Comparison of ENCODE assay signal across 8 mouse cellular contexts in genomic region chr11:58977607-58978026, GRCm38 (mm10). TPM values are rescaled to one million over a fixed set of nuclear protein-coding genes. Genes with fewer than 3 reads are reported as not detected.
A peak's percentile ranks its signal among the peaks of the same experiment; 100 is the strongest.
DNase-seq lines count a peak whose midpoint lies in the region; ATAC-seq and TF ChIP-seq lines count a peak whose summit lies in the region.

No protein-coding gene starts in this region.

- peak overlapping the region; percentile 98 for H3K4me3 ChIP-seq in spleen, adult 2 months (ENCODE audit: extremely low read depth, insufficient read depth, insufficient read length)
- H3K4me3 ChIP-seq in limb, embryonic 12.5 days (replicated peaks), result peak overlapping the region; percentile 95

- H3K4me2 ChIP-seq in limb, embryonic 12.5 days, result peak overlapping the region; percentile 95

- no peak for ATAC-seq in limb, embryonic 12.5 days (ENCODE audit: insufficient number of reproducible peaks, insufficient read depth, low FRiP score, low TSS enrichment, low read depth)

- peak; percentile 2 for DNase-seq in adrenal gland, postnatal 25 days
- DNase-seq in adrenal gland, adult 8-10 months, result no peak
- DNase-seq in spleen, adult 2 months (ENCODE audit: low read depth in 1 of 2, low spot score in 2 of 2), result no peak
- no peak for DNase-seq in spleen, postnatal 36 days (ENCODE audit: low spot score in 2 of 2)
- peak; percentile 36 for DNase-seq in splenic B cell, adult 2 months (ENCODE audit: low read depth, low spot score)
- DNase-seq in right cerebral cortex, postnatal 14 days, result no peak
- no peak for DNase-seq in layer of hippocampus, adult 9-11 months

- no peaks in the 10 kb centered on the region for H3K9me3 ChIP-seq in limb, embryonic 12.5 days

- peaks cover under 1% of the 10 kb centered on the region; the same call in 1 of the 2 replicates for H3K36me3 ChIP-seq in spleen, adult 2 months (ENCODE audit: control insufficient read depth, insufficient read depth, low read length)
- peaks cover 18% of the 10 kb centered on the region for H3K36me3 ChIP-seq in limb, embryonic 12.5 days
- H3K36me3 ChIP-seq in splenic B cell, adult 2 months (ENCODE audit: control insufficient read depth, insufficient read depth, low read length, poor library complexity, severe bottlenecking), result no peaks in the 10 kb centered on the region; the same call in none of the 2 replicates

- H3K4me1 ChIP-seq in spleen, adult 2 months (ENCODE audit: control insufficient read depth, insufficient read depth, insufficient read length), result peaks cover 23% of the 10 kb centered on the region; the same call in 1 of the 2 replicates
- H3K4me1 ChIP-seq in limb, embryonic 12.5 days (replicated peaks), result peaks cover 35% of the 10 kb centered on the region

- TF ChIP-seq POLR2A in spleen, adult 2 months (IDR thresholded peaks at IDR 0.05; ENCODE audit: low read depth, low read length), result no peak

- no peak for TF ChIP-seq CTCF in spleen, adult 2 months (IDR thresholded peaks at IDR 0.05; ENCODE audit: extremely low read depth, insufficient read depth, insufficient read length, insufficient replicate concordance)

- H3K27ac ChIP-seq in spleen, adult 2 months (ENCODE audit: insufficient read depth, low read length), result peak overlapping the region; percentile 89
- H3K27ac ChIP-seq in limb, embryonic 12.5 days, result peak overlapping the region; percentile 72

- H3K27me3 ChIP-seq in spleen, adult 2 months (ENCODE audit: control insufficient read depth, insufficient read depth, low read length), result no peaks in the 10 kb centered on the region
- no peaks in the 10 kb centered on the region for H3K27me3 ChIP-seq in limb, embryonic 12.5 days
- H3K27me3 ChIP-seq in splenic B cell, adult 2 months (ENCODE audit: control insufficient read depth, insufficient read depth, low read length, poor library complexity, severe bottlenecking), result no peaks in the 10 kb centered on the region

- whole genome bisulfite sequencing in spleen, adult 2 months, result under 1% methylated on average over 21 of the region's 21 CpGs
- under 1% methylated on average over 21 of the region's 21 CpGs for WGBS in limb, embryonic 12.5 days

- peak overlapping the region; percentile 93 for H3K9ac ChIP-seq in limb, embryonic 12.5 days (replicated peaks)

RNA-seq across cellular contexts. Expression of gene Trim11, which starts 0.3 kb away (rescaled TPM):
- 30.0 and 30.1 TPM in 2 replicates for total RNA-seq in adrenal gland, postnatal 25 days (2021)
- total RNA-seq in adrenal gland, adult 8-10 months (2022), result 10 to 100 TPM; 23.2 to 38.7 (median 31.3) TPM
- polyA plus RNA-seq in spleen, adult 2 months (2012; rRNA removed), result 55.6 and 62.0 TPM in 2 replicates
- polyA plus RNA-seq in limb, embryonic 12.5 days (2016; fragmentation: Nextera tagmentation; extraction: Ambion mirVana), result 21.6 and 22.4 TPM in 2 replicates

RNA-seq across cellular contexts. Expression of gene Hist3h2a, which starts 23.1 kb away (rescaled TPM):
- total RNA-seq in adrenal gland, postnatal 25 days (2021), result 21.2 and 25.6 TPM in 2 replicates
- total RNA-seq in adrenal gland, adult 8-10 months (2022), result 10 to 100 TPM; 18.8 to 28.5 (median 26.2) TPM
- 14.8 and 20.0 TPM in 2 replicates for polyA plus RNA-seq in spleen, adult 2 months (2012; rRNA removed)
- polyA plus RNA-seq in limb, embryonic 12.5 days (2016; fragmentation: Nextera tagmentation; extraction: Ambion mirVana), result 26.2 and 27.9 TPM in 2 replicates

RNA-seq across cellular contexts. Expression of gene Trim17, which starts 23.1 kb away (rescaled TPM):
- total RNA-seq in adrenal gland, postnatal 25 days (2021), result 0.21 TPM in 1 of 2 replicates, not detected in the other
- under 1 TPM; 0.21 to 0.59 (median 0.46) TPM for total RNA-seq in adrenal gland, adult 8-10 months (2022)
- polyA plus RNA-seq in spleen, adult 2 months (2012; rRNA removed), result 0.06 and 0.23 TPM in 2 replicates
- polyA plus RNA-seq in limb, embryonic 12.5 days (2016; fragmentation: Nextera tagmentation; extraction: Ambion mirVana), result 0.80 and 0.93 TPM in 2 replicates

RNA-seq across cellular contexts. Expression of gene Hist3h2ba, which starts 28.9 kb away (rescaled TPM):
- total RNA-seq in adrenal gland, postnatal 25 days (2021), result 8.5 and 9.6 TPM in 2 replicates
- total RNA-seq in adrenal gland, adult 8-10 months (2022), result 10 to 100 TPM in 2 of 4 experiments, 1 to 10 TPM in 2; 3.3 to 12.2 (median 7.8) TPM
- polyA plus RNA-seq in spleen, adult 2 months (2012; rRNA removed), result 13.2 and 21.2 TPM in 2 replicates
- polyA plus RNA-seq in limb, embryonic 12.5 days (2016; fragmentation: Nextera tagmentation; extraction: Ambion mirVana), result 22.6 and 28.5 TPM in 2 replicates

RNA-seq across cellular contexts. Expression of gene Rnf187, which starts 38.9 kb away (rescaled TPM):
- 154 and 161 TPM in 2 replicates for total RNA-seq in adrenal gland, postnatal 25 days (2021)
- 100 to 1,000 TPM; 179 to 200 (median 190) TPM for total RNA-seq in adrenal gland, adult 8-10 months (2022)
- polyA plus RNA-seq in spleen, adult 2 months (2012; rRNA removed), result 157 and 230 TPM in 2 replicates
- polyA plus RNA-seq in limb, embryonic 12.5 days (2016; fragmentation: Nextera tagmentation; extraction: Ambion mirVana), result 306 and 315 TPM in 2 replicates

Comparison
In these comparisons a context has a peak if more than half of its experiments do, and no peak if none do; other contexts are left out.
1. DNase-seq: peak in adrenal gland, postnatal 25 days (single experiment) and splenic B cell, adult 2 months (single experiment); none in adrenal gland, adult 8-10 months (single experiment), spleen, adult 2 months (0 of 2), spleen, postnatal 36 days (0 of 2), right cerebral cortex, postnatal 14 days (single experiment) and layer of hippocampus, adult 9-11 months (single experiment).